Mouse (Mus musculus) embryonic facial prominence, embryonic 11.5 days (tissue): ENCODE data around the gene Auts2. TPM values are rescaled to one million over a fixed set of nuclear protein-coding genes. Genes with fewer than 3 reads are reported as not detected.

Source experiments
- ATAC-seq: fragments of 200-750 bp; cut with Nextera tagmentation; replicated peaks from 2 replicates; pipeline ENCODE4 v1.8.0; 2017; ENCODE audit warnings: low read depth; ENCODE audit not compliant: insufficient number of reproducible peaks, low FRiP score, low TSS enrichment
- DNase-seq: peaks from one replicate; pipeline ENCODE4 v3.0.0-alpha.2; 2015; ENCODE audit warnings: low spot score
- H3K27ac ChIP-seq: fragments of 300-500 bp; sonication (generic); replicated peaks from 2 replicates; pipeline ENCODE4 v1.5.1; 2014; ENCODE audit warnings: mild to moderate bottlenecking, low read depth, low read length, control low read depth
- H3K27me3 ChIP-seq: fragments of 300-500 bp; sonication (generic); 2 replicates; pipeline ENCODE4 v1.6.1; 2014; ENCODE audit warnings: mild to moderate bottlenecking, low read length, moderate library complexity, mixed read lengths; ENCODE audit not compliant: control insufficient read depth, insufficient read depth
- H3K36me3 ChIP-seq: fragments of 300-500 bp; sonication (generic); replicated peaks from 2 replicates; pipeline ENCODE4 v1.6.1; 2014; ENCODE audit warnings: low read depth, mild to moderate bottlenecking, low read length, moderate library complexity, mixed read lengths; ENCODE audit not compliant: control insufficient read depth, insufficient read depth
- H3K4me1 ChIP-seq: fragments of 300-500 bp; sonication (generic); 2 replicates; pipeline ENCODE4 v1.6.1; 2014; ENCODE audit warnings: low read length, mixed read lengths; ENCODE audit not compliant: control insufficient read depth, insufficient read depth
- H3K4me2 ChIP-seq: fragments of 300-500 bp; sonication (generic); 2 replicates; pipeline ENCODE4 v1.6.1; 2014; ENCODE audit warnings: low read depth, mild to moderate bottlenecking, control low read depth, low read length, moderate library complexity
- H3K4me3 ChIP-seq: fragments of 300-500 bp; sonication (generic); 2 replicates; pipeline ENCODE4 v1.5.1; 2014; ENCODE audit warnings: low read depth, low read length, control low read depth
- H3K9ac ChIP-seq: fragments of 300-500 bp; sonication (generic); replicated peaks from 2 replicates; pipeline ENCODE4 v1.6.1; 2014; ENCODE audit warnings: mild to moderate bottlenecking, control low read depth, low read length
- H3K9me3 ChIP-seq: fragments of 300-500 bp; sonication (generic); replicated peaks from 2 replicates; pipeline ENCODE4 v1.6.1; 2016; ENCODE audit warnings: mild to moderate bottlenecking, low read length, inconsistent platforms, mixed read lengths; ENCODE audit not compliant: control insufficient read depth
- WGBS: fragments of 180-500 bp; shearing (Covaris S2); extraction: QIAGEN DNeasy Blood & Tissue Kit; methylation state at CpG from one replicate; pipeline ENCODE4 v1.1.7; 2014; 5-methylcytosine and 5-hydroxymethylcytosine counted together
- polyA plus RNA-seq: library from polyadenylated mRNA; unstranded; fragments of >200 nt; fragmentation: Nextera tagmentation; extraction: Ambion mirVana; gene quantifications from 2 replicates; pipeline ENCODE4 v1.2.1, GENCODE M21; 2014

The Auts2 gene
- polyA plus RNA-seq, 1 experiment from 2014 or later: 30.5 TPM

GRCm38 (mm10) chr5:132323608-132324007, 219.5 kb downstream of the Auts2 start:
- no peak overlapping the region for H3K27ac ChIP-seq
- no peak overlapping the region for H3K4me2 ChIP-seq
- 79% methylated on average over 4 of the region's 4 CpGs for WGBS

GRCm38 (mm10) chr5:132322971-132323370, 220.2 kb downstream of the Auts2 start:
- ATAC-seq: no peak
- H3K27me3 ChIP-seq: no peaks in the 10 kb centered on the region
- H3K9ac ChIP-seq: no peak overlapping the region
- no peaks in the 10 kb centered on the region for H3K36me3 ChIP-seq
- no peak overlapping the region for H3K4me3 ChIP-seq
- 83% methylated on average over 4 of the region's 4 CpGs for WGBS
- no peak overlapping the region for H3K27ac ChIP-seq
- no peaks in the 10 kb centered on the region for H3K4me1 ChIP-seq
- DNase-seq: no peak
- H3K9me3 ChIP-seq: no peaks in the 10 kb centered on the region
- no peak overlapping the region for H3K4me2 ChIP-seq

More at GRCm38 (mm10) chr5:132323608-132324007, 219.5 kb downstream of the Auts2 start:
- Histone ChIP-seq H3K4me1 (no peaks in the 10 kb centered on the region), H3K4me3 (no peak overlapping the region), H3K9me3 (no peaks in the 10 kb centered on the region), H3K36me3 (no peaks in the 10 kb centered on the region), H3K9ac (no peak overlapping the region), H3K27me3 (no peaks in the 10 kb centered on the region)
- DNase-seq (no peak), ATAC-seq (no peak)

- Histone ChIP-seq H3K36me3 (no peaks in the 10 kb centered on the region), H3K4me2 (no peak overlapping the region), H3K9me3 (no peaks in the 10 kb centered on the region), H3K4me1 (no peaks in the 10 kb centered on the region), H3K27ac (no peak overlapping the region), H3K9ac (no peak overlapping the region), H3K4me3 (no peak overlapping the region), H3K27me3 (no peaks in the 10 kb centered on the region)
- no peak for ATAC-seq
- 83% methylated on average over 9 of the region's 9 CpGs for WGBS
- DNase-seq: no peak
Observed at GRCm38 (mm10) chr5:132318026-132318765, 224.9 kb downstream of the Auts2 start.

- Histone ChIP-seq H3K4me3 (no peak overlapping the region), H3K9ac (no peak overlapping the region), H3K9me3 (no peaks in the 10 kb centered on the region), H3K4me2 (no peak overlapping the region), H3K4me1 (no peaks in the 10 kb centered on the region), H3K27ac (no peak overlapping the region), H3K36me3 (no peaks in the 10 kb centered on the region), H3K27me3 (no peaks in the 10 kb centered on the region)
- WGBS: 39% methylated on average over 6 of the region's 6 CpGs
- DNase-seq (no peak), ATAC-seq (no peak)
Observed at GRCm38 (mm10) chr5:132316897-132317296, 226.2 kb downstream of the Auts2 start.

- Histone ChIP-seq H3K4me3 (no peak overlapping the region), H3K9ac (no peak overlapping the region), H3K9me3 (no peaks in the 10 kb centered on the region), H3K36me3 (no peaks in the 10 kb centered on the region), H3K4me1 (no peaks in the 10 kb centered on the region), H3K4me2 (no peak overlapping the region), H3K27me3 (no peaks in the 10 kb centered on the region), H3K27ac (no peak overlapping the region)
- no peak for ATAC-seq
- 70% methylated on average over 5 of the region's 5 CpGs for WGBS
- DNase-seq: no peak
Observed at GRCm38 (mm10) chr5:132314300-132314699, 228.8 kb downstream of the Auts2 start.

- H3K4me2 ChIP-seq: no peak overlapping the region
- H3K36me3 ChIP-seq: no peaks in the 10 kb centered on the region
- ATAC-seq (no peak), DNase-seq (no peak)
- no peaks in the 10 kb centered on the region; the same call in 1 of the 2 replicates for H3K4me1 ChIP-seq
- no peaks in the 10 kb centered on the region for H3K27me3 ChIP-seq
- no peak overlapping the region for H3K27ac ChIP-seq
- WGBS: 76% methylated on average over 2 of the region's 2 CpGs
- no peak overlapping the region for H3K9ac ChIP-seq
- H3K9me3 ChIP-seq: no peaks in the 10 kb centered on the region
- no peak overlapping the region for H3K4me3 ChIP-seq
Observed at GRCm38 (mm10) chr5:132307000-132307399, 236.1 kb downstream of the Auts2 start.

- 84% methylated on average over 5 of the region's 5 CpGs for WGBS
Observed at GRCm38 (mm10) chr5:132305354-132305934, 237.7 kb downstream of the Auts2 start.

GRCm38 (mm10) chr5:132302778-132303177, 240.4 kb downstream of the Auts2 start:
- Histone ChIP-seq H3K36me3 (no peaks in the 10 kb centered on the region), H3K9me3 (no peaks in the 10 kb centered on the region)

More at GRCm38 (mm10) chr5:132305354-132305934, 237.7 kb downstream of the Auts2 start:
- no peaks in the 10 kb centered on the region for H3K27me3 ChIP-seq
- no peak for ATAC-seq
- no peak for DNase-seq
- H3K4me1 ChIP-seq: no peaks in the 10 kb centered on the region; the same call in 1 of the 2 replicates
- H3K4me3 ChIP-seq: no peak overlapping the region
- H3K27ac ChIP-seq: no peak overlapping the region
- H3K9ac ChIP-seq: no peak overlapping the region
- H3K36me3 ChIP-seq: no peaks in the 10 kb centered on the region
- no peaks in the 10 kb centered on the region for H3K9me3 ChIP-seq
- H3K4me2 ChIP-seq: no peak overlapping the region

More at GRCm38 (mm10) chr5:132302778-132303177, 240.4 kb downstream of the Auts2 start:
- Histone ChIP-seq H3K27ac (no peak overlapping the region), H3K4me1 (no peaks in the 10 kb centered on the region; the same call in none of the 2 replicates), H3K4me2 (no peak overlapping the region), H3K27me3 (no peaks in the 10 kb centered on the region), H3K4me3 (no peak overlapping the region), H3K9ac (no peak overlapping the region)
- ATAC-seq (no peak), DNase-seq (no peak)
- WGBS: 87% methylated on average over 4 of the region's 4 CpGs
